Mouse (Mus musculus): ENCODE data around the gene Timm13.

Gene Timm13

DNA sequence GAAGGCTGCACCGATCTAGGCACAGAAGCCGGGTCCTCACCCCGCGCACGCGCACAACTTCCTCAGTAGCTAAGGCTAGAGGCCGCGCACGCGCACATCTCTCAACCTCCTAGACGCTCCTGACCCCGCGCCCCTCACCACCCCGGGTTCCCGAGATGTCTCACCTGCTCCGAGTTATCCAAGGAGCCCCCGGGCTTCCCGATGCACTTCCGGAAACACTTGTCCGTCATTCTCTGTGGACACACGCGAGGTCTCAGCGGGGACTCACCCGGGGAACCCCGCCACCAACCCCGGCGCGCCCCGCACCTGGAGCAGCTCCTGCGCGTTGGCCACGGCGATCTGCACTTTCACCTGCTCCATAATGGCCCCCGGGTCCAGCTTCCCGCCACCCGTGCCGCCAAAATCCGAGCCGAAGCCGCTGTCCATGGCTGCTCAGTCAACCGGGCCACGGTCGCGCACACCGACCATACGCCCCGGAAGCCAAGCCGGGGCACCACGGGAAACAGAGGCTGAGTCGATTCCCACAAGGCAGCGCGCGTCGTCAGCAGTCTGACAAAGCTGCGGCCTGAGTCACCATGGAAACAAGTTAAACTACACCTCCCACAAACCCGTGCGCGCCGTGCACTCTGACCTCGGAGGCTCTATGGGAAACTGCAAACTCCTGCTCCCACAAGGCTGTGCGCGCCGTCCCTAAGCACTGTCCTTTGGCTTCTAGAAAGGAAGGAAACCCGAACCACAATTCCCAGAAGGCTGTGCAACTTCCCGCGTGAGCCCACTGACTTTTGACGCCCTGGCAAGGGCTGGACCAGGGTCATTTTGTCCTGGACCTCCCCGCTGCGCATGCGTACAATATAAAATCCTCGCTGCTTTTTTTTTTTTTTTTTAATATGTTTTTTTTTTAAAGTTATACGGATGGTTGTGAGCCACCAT, at the start of gene Timm13:
Timm13 (minus strand) TSS at position 652 of the 930 bp plus-strand sequence.
- DNase-seq (ENCODE audit: low read depth in 2 of 2, low spot score in 2 of 2), result peak; percentile 93 to 95

- DNase-seq (ENCODE audit: low read depth in 2 of 2, low spot score in 2 of 2), result no peak
These were observed 49.5 kb upstream of the Timm13 start for GRCm38 (mm10) chr10:80950314-80950713.

GRCm38 (mm10) chr10:80949081-80949480, 48.3 kb upstream of the Timm13 start:
- no peak for DNase-seq (ENCODE audit: low read depth in 2 of 2, low spot score in 2 of 2)

GRCm38 (mm10) chr10:80948570-80948969, 47.8 kb upstream of the Timm13 start:
- no peak for DNase-seq (ENCODE audit: low read depth in 2 of 2, low spot score in 2 of 2)

DNA sequence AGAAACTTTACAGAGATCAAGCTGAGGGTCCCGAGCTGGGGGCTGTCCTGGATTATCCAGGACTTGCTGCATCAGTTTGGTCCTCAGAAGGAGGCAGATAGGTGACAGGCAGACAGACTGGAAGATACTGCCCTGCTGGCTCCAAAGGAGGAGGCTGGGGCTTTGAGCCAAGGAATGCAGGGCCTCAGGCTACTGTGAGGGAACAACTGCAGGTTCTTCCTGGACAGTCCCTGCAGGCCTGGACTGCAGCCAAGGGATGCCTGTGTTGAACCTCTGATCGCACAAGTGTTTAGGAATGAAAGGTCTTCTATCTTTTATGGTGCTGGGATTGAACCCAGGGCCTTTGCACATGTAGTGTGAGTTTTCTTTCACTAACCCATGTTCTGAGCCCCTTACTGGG, 47.0 kb upstream of the Timm13 start:
- DNase-seq (ENCODE audit: low read depth in 2 of 2, low spot score in 2 of 2), result no peak

DNA sequence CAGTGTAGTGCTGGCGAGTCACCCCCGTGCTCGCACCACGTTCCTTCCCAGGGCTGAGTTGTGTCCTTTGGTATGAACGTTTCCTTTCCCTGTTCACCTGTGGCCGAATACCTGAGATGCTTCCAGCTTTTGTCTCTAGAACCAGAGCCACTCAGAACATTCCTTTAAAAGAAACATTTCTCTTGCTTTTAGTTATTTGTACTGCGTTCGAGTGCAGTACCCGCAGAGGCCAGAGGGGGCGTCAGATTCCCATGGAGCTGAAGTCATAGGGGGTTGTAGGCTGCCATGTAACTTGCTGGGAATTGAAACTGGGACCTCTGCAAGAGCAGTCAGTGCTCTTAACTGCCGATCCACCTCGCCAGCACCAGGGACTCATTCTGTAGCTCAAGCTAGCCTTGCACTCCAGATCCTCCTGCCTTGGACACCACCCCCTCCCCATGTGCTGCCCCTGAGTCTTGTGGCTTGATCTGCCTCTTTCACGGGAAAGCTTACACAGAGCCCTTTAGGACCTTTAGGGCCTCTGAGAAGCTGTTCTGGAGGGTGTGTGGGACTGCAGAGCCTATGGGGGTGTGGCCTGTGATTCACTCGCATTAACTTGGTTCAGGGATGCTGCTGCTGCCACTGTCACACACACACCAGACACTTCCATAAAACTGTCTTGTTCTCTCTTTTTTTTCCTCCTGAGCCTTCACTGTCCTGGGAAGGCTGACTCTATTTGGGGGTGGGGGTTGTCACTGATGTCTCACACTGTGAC, 46.1 kb upstream of the Timm13 start:
- DNase-seq (ENCODE audit: low read depth in 2 of 2, low spot score in 2 of 2), result no peak

- DNase-seq (ENCODE audit: low read depth in 2 of 2, low spot score in 2 of 2), result no peak
These were observed 43.5 kb upstream of the Timm13 start for GRCm38 (mm10) chr10:80944231-80944630.

DNA sequence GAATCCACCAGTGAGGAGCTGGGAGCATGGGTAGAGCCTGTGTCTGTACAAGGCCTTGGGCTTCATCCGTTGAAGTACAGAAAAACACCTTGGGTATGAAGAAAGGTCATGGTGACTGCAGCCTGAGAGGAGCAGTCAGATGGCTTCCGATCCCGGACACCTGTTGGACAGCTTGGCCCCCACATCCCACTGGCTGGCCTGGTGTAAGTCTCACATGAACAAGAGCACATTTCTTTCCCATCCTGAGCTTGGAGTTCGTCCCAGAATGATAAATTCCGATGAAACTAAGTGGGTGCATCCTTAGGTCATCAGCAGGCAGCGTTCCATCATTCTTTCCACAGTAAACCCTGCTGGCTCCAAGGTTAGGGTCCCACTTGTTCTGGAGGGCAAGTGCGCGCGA, 42.9 kb upstream of the Timm13 start:
- DNase-seq (ENCODE audit: low read depth in 2 of 2, low spot score in 2 of 2), result no peak

- no peak for DNase-seq (ENCODE audit: low read depth in 2 of 2, low spot score in 2 of 2)
These were observed 42.1 kb upstream of the Timm13 start for GRCm38 (mm10) chr10:80942919-80943318.

DNA sequence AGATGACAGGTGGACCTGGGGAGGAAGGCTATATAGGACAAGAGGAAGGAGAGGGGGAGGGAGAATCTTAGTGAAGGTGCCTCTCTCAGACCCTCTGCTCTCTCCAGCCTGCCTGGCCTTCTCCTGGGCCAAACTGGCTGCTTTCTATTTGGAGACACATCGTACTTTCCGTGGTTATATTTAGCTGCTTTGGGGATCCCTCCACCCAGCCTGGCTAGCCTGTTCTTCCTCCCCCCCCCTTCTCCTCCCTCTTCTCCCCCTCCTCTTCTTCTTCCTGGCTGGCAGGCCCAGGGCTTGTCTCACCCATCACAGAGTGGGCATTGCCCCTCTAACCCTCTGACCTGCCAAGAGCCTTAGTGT, 40.2 kb upstream of the Timm13 start:
- no peak for DNase-seq (ENCODE audit: low read depth in 2 of 2, low spot score in 2 of 2)

DNA sequence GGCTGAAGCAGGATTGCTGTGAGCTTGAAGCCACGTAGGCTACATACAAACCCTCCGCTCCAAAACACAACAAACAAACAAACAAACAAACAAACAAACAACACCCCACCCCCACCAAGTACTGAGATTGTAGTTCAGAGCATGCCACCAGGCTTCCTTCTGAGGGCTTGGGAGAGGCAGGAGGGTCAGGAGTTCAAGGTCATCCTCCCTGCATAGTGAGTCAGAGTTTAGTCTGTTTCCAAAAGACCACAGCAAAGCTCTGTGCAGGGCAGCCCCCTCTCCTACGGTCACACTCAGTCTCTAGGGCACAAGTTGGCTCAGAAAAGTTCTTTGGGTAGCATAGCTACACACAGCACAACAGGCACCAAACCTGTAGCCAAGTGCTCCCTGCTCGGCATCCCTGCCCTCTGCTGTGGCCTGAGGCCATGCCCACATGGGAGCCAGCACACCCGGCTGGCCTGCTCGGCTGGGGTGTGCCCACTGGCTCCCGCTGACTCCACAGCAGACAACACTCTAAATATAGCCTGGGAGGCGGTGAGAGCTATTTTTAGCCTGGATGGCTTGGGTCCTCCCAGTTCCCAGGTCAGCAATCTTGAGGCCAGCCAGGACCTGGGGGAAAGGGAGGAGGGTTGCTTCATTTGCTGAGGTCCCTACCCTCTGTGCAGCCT, 39.7 kb upstream of the Timm13 start:
- no peak for DNase-seq (ENCODE audit: low read depth in 2 of 2, low spot score in 2 of 2)

GRCm38 (mm10) chr10:80939671-80940070, 38.9 kb upstream of the Timm13 start:
- peak; percentile 40 to 57 for DNase-seq (ENCODE audit: low read depth in 2 of 2, low spot score in 2 of 2)

DNA sequence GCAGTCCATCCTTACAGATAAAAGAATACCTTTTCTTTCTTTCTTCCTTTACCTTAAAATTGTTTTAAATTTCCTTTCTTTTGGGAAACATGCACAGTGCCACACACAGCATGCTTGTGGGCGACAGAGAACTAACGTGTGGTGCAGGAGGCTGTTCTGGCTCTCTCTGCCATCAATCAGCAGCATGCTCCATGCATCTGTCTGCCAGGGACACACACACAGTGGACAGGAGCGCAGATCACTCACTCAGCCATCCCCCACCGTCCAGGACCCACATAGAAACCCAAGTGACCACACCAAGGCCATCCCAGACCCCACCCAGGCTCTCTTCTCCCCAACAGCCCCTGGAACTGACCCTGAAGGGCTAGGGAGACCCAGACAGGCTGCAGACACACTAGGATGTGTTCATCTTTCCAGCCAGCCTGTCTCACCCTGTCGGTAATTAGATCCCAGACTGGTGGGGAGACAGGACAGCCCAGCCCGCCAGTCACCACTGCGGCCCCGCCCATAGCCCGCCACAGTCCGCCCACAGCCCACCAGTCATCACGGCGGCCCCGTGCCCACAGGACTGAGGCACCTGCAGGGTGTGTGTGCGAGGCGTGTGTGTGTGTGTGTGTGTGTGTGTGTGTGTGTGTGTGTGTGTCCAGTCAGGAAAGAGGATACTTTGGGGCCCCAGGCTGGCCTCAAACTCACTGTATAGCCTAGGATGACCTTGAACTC, 38.2 kb upstream of the Timm13 start:
- DNase-seq (ENCODE audit: low read depth in 2 of 2, low spot score in 2 of 2), result no peak

- no peak for DNase-seq (ENCODE audit: low read depth in 2 of 2, low spot score in 2 of 2)
These were observed 36.9 kb upstream of the Timm13 start for GRCm38 (mm10) chr10:80937646-80938045.

GRCm38 (mm10) chr10:80936810-80937164, 36.0 kb upstream of the Timm13 start:
- no peak for DNase-seq (ENCODE audit: low read depth in 2 of 2, low spot score in 2 of 2)

GRCm38 (mm10) chr10:80936135-80936809, 35.5 kb upstream of the Timm13 start:
- DNase-seq (ENCODE audit: low read depth in 2 of 2, low spot score in 2 of 2), result no peak

GRCm38 (mm10) chr10:80935698-80936097, 34.9 kb upstream of the Timm13 start:
- DNase-seq (ENCODE audit: low read depth in 2 of 2, low spot score in 2 of 2), result no peak

DNA sequence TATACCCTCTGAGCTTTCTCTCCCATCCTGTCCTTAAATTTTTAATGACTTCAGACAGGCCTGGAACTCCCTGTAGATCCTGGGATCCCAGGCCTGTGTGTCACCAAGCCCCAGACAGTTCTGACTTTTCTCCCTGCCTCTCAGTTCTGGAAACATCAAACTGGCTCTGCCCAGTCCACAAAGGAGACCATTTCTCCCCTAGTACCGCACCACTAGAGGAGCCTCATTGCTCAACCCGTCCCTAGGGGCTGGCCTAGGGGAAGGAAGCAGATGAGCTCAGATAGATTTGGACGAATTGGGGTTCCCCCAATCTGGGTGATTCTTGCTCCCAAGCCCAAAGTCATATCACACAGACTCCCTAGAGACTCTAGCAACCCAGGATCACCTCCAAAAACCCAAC, 34.5 kb upstream of the Timm13 start:
- DNase-seq (ENCODE audit: low read depth in 2 of 2, low spot score in 2 of 2), result no peak

DNA sequence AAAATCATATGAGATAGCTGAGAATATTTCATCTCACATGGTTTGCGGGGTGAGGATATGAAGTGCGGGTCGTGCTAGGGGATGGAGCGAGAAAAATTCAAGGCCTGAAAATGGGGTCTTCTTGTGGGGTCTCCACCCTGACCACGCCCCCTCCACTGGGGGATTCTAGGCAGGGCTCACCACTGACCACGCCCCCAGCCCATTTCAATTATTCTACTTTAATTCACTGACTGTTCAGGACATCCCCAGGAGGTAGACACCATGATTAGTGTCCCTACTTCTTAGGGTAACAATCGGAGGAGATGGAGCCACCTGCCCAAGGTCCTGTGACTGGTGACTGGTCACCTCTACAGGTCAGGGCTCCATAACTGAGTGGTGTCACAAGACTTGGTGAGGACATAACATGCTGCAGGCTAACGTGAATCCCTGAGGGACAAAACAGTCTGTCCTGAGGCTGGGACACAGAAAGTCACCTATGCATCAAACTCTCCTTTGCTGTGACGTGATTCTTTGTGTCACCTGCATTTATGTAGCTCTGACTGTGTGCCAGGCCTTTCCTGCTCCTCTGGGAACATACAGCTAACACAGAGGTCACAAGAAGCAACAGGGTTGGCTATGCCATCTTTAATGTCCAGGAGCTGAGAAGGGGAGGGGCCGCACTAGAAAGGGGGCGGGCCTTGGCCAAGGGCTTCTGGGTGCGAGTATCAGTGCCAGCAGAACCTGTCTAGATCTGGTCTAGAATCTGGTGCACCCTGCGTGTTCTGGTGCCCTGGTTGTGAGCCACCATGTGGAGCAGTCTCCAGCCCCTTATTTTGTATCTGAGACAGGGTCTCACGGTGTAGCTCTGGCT, 33.6 kb upstream of the Timm13 start:
- DNase-seq (ENCODE audit: low read depth in 2 of 2, low spot score in 2 of 2), result no peak

All from CD8-positive naive resting alpha-beta T cell, adult 2 months (primary cell).